Mouse (Mus musculus): Measurements from ENCODE around the gene Gpc5.

Gpc5 gene

DNA sequence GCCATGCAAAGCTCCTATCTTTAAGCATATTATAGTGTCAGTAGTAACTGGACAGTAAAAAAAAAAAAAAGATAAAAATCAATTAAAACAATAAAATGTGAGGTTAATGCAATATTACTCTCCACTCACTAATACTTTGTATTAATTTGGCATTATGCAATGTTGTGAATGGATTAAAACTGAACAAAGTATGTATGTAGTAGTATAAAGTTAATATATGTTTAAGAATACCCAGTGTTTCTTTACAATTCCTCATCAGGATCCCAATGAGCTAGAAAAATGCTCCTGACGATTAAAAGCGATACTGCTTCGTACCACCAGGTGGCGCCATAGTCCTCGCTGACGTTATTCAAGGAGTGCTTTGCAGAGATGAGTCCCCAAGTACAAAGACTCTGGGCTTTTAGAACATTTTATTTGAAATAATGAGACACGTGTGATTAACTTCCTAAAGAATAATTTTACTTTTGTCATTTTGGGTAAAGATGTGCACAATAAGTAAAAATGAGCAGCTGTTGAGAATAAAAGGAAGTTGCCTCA lies 739.3 kb downstream of the Gpc5 start:
- DNase-seq (ENCODE audit: low read depth, low spot score): peak; percentile 65

GRCm38 (mm10) chr14:115831854-115832625 lies 740.0 kb downstream of the Gpc5 start:
- DNase-seq (ENCODE audit: low read depth, low spot score): no peak

DNA sequence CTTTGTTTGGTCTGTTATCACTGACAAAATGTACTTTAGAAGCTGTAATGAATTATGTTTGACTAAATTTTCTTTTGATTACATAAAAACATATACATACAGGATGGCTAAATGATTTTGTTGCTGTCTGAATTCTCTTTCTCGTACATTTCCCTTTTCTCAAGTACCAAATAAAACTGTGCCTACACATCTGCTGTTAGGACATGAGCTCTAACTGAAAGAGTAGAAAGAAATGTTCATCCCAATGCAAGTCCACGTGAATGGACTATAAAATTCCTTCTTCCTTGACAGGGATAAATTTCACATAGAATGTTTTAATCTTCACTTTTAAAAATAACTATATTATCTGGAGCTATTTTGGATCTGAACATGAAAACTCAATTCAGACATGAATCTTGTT lies 751.8 kb downstream of the Gpc5 start:
- DNase-seq (ENCODE audit: low read depth, low spot score): no peak

DNA sequence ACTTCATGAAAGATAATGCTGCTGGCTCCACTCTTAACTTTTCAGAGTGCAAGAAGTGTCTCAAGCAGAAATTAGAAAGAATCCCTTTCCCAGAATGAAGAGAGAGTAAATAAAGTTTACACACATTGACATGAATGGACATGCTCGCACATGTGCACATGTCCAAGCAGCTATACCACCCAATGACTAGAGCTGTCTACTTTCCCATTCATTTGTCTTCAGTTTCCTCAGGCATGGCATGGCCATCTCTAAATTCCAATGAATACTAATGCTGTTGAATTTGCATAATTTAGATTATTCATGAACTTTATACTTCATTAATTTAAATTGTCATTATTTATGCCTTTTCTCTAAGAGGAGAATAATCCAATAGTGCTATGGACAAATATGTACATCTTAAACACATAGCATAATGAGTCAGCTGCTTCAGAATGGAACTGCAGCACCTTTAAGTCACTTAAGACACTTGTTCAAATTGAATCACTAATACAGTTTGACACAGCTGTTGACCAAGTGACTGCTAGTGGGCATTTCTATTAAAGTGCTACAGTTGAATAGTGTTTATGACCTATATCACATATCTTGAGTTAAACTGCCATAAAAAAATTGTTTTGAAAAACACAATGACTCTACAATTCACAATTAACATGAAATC lies 752.9 kb downstream of the Gpc5 start:
- no peak for DNase-seq (ENCODE audit: low read depth, low spot score)

- no peak for DNase-seq (ENCODE audit: low read depth, low spot score)
These were observed 777.1 kb downstream of the Gpc5 start for GRCm38 (mm10) chr14:115869127-115869526.

DNA sequence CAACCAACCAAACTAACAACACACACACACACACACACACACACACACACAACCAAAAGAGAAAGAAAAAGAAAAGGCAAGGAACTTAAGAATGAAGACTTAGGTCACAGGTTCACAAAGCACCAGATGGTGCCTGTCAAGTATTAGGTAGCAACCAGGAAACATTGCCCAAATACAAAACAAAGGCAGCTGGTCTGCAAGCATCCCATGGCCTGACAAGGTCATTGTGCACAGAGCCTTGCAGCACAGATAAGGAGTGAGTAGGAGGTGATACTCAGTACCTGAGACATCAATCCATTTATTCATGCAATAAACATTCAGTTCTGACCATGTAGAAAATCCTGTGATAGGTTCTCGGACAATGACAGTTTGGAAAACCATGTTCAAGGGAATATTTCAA lies 884.0 kb downstream of the Gpc5 start:
- DNase-seq (ENCODE audit: low read depth, low spot score): no peak

GRCm38 (mm10) chr14:115979233-115979632 lies 887.2 kb downstream of the Gpc5 start:
- DNase-seq (ENCODE audit: low read depth, low spot score): no peak

DNA sequence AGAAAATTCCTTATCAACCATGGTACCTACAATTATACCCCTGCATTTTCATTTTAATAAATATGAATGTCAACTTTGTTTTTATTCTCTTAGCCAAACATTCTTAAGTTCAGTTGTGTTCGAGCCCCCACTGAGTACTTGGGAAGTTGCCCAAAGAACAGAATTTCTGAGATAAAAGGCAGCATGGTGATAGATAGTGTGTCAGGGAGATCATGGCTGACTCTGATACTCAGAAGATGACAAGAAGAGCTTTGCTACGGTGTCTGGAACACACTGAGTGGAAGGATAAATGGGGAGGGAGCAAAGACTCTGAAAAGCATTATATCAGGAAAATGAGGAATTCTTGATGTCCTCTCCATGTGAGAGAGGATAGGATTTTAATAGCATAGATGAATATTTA lies 898.7 kb downstream of the Gpc5 start:
- no peak for DNase-seq (ENCODE audit: low read depth, low spot score)

- no peak for DNase-seq (ENCODE audit: low read depth, low spot score)
These were observed 901.6 kb downstream of the Gpc5 start for GRCm38 (mm10) chr14:115993520-115994106.

- DNase-seq (ENCODE audit: low read depth, low spot score): no peak
These were observed 906.9 kb downstream of the Gpc5 start for GRCm38 (mm10) chr14:115998931-115999330.

GRCm38 (mm10) chr14:116087010-116087409 lies 995.0 kb downstream of the Gpc5 start:
- no peak for DNase-seq (ENCODE audit: low read depth, low spot score)

DNA sequence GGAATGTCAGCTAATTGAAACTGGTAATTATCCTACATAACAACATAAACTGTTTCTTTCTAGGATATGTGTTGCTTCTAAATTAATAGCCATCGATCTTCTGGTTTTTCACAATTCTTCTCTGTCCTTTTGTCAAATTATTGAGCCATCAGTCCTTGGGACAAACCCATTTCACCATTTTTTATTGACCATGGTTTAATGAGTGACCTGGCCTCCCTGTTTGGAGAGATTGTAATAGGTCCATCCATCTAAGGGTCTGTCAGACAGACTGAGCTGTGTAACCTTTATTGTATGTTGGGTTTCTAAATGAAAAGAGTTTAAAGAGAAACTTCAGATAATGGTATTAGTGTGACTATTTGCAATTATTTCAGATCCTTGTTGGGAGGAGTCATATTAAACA lies 1035.9 kb downstream of the Gpc5 start:
- DNase-seq (ENCODE audit: low read depth, low spot score): no peak

DNA sequence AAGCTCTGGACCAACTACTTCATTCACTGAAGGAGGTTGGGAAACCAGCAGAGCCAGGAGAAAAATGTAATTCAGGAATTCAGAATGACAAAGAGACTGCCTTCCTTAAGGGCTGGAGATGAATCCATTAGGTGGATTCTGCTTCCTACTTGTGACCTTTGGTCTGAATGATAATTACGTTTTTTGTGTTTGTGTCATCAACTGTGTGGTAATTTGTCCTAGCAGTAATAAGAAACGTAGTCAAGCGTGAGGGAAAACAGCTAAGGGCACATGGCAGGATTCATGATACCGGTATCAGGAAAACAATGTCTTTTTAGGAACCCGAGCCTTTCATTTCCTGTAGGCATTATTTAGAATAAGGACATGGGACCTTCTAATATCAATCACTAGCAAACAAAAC lies 1045.3 kb downstream of the Gpc5 start:
- no peak for DNase-seq (ENCODE audit: low read depth, low spot score)

DNA sequence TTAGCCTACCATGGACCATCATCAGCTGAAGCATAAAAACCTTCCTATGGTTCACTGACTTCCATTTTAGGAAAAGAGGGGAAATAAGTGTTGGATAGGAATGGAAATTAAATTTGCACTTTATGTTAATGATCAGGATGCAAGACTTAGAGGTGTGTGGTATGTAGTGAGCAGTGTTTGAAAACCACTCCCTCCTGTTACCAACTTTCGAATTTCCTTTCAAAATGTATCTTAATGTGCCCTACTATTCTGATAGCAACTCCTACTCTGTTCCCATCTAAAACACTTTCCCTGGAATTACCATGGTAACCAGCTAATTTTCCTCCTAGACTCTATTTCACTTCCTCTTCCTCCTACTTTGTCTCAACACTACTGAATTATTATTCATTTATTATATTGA lies 1045.8 kb downstream of the Gpc5 start:
- DNase-seq (ENCODE audit: low read depth, low spot score): no peak

DNA sequence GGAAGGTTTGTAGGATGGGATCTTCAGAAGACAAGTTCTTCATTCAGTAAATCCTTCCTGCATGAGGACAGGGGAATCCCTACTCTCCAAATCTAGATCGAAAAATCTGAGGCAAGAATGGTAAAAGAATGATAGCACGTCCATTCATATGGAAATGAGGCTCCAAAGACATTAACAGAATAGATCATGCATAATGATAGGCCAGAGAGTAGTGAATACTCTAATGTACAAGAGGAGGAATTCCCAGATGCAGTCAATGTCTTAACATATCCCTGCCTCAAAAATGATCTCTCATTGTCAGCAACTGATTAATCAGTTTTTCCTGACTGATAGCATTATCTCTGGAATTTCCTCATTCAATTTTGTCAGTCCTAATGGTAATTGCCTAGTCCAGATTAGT lies 1070.6 kb downstream of the Gpc5 start:
- DNase-seq (ENCODE audit: low read depth, low spot score): no peak

GRCm38 (mm10) chr14:116167401-116167800 lies 1075.4 kb downstream of the Gpc5 start:
- no peak for DNase-seq (ENCODE audit: low read depth, low spot score)

- DNase-seq (ENCODE audit: low read depth, low spot score): no peak
These were observed 1077.1 kb downstream of the Gpc5 start for GRCm38 (mm10) chr14:116169129-116169528.

DNA sequence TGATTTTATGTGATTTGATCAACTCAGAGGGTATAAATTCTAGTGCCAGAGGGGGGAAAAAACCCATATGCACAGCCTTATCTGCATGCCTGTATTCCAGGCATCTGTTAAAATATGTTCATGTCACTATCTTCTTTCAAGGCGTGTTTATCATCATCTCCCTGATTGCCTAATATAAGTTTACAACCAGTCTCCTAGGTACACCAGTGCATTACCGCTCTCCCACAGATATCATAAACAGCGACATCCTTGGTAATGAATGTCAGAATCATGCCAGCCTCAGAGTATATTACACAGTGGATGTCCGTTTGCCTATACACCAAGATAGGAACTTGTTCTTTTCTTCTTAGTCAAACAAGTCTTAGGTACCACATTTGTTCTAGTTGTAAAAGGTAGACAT lies 1095.0 kb downstream of the Gpc5 start:
- DNase-seq (ENCODE audit: low read depth, low spot score): no peak

DNA sequence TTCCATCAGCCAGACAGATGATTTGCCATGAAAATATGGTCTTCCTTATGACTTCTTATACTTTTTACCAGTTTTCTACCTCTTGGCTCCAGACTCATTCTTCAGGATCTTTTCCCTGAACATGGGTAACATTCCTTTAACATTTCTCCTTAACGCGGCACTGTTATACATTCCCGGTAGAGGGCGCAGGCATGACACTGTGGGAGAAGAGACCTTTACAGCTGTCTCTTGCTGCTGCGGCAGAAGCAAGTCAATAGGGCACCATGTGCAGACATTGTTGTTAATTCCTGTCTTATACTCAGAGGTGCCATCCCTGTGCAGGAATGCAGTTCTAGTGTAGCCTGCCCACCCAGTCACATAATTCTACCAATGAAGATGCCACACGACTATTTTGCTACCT lies 1115.0 kb downstream of the Gpc5 start:
- peak; percentile 67 for DNase-seq (ENCODE audit: low read depth, low spot score)

- no peak for DNase-seq (ENCODE audit: low read depth, low spot score)
These were observed 1116.6 kb downstream of the Gpc5 start for GRCm38 (mm10) chr14:116208581-116208980.

- DNase-seq (ENCODE audit: low read depth, low spot score): no peak
These were observed 1117.0 kb downstream of the Gpc5 start for GRCm38 (mm10) chr14:116209045-116209444.

GRCm38 (mm10) chr14:116210304-116210703 lies 1118.3 kb downstream of the Gpc5 start:
- no peak for DNase-seq (ENCODE audit: low read depth, low spot score)

DNA sequence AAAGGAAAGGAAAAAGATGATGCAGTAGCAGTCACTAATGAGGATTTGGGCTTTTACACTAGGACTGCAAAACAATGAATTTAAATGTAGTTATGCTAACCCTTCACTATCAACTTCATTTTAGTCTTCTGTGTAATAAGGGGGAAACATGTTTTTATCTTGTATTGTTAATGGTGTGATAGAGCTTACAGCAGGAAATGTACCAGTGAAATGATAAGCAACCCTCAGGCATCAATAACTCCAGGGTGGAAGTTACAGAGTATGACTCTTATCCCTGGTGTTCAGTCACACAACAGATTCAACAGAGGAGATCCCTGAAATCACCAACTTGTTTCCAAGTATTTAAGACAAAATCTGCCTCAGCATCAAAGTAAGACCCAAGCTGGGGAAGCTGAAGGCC lies 1120.0 kb downstream of the Gpc5 start:
- no peak for DNase-seq (ENCODE audit: low read depth, low spot score)

All from ES-CJ7 (cell line).